In genomic region chr5:89897495-89897894, GRCm38 (mm10) we compare ENCODE assay signal across 8 mouse cellular contexts. TPM values are rescaled to one million over a fixed set of nuclear protein-coding genes. Genes with fewer than 3 reads are reported as not detected.
DNase-seq lines count a peak whose midpoint lies in the region; ATAC-seq lines count a peak whose summit lies in the region.
"Had no signal": no experiment of that assay in that cellular context is flagged by ENCODE, and none has a peak within 500 bp of the region (broad histone marks: within the 10 kb centered on the region; RNA-seq: fewer than 3 reads in every experiment).

No protein-coding gene starts in this region.

- H3K27ac ChIP-seq in midbrain, embryonic 14.5 days (replicated peaks; ENCODE audit: low read depth, low read length) = no peak overlapping the region
- H3K27ac ChIP-seq in midbrain, embryonic 15.5 days = no peak overlapping the region

- no peaks in the 10 kb centered on the region for H3K36me3 ChIP-seq in midbrain, embryonic 14.5 days (ENCODE audit: control insufficient read depth, insufficient read depth, low read length)
- no peaks in the 10 kb centered on the region for H3K36me3 ChIP-seq in midbrain, embryonic 15.5 days (replicated peaks)

- 68% methylated on average over 9 of the region's 9 CpGs for WGBS in midbrain, embryonic 14.5 days
- 57% methylated on average over 9 of the region's 9 CpGs for WGBS in midbrain, embryonic 15.5 days

- ATAC-seq in midbrain, embryonic 14.5 days (ENCODE audit: low FRiP score, low TSS enrichment) = no peak
- no peak for ATAC-seq in midbrain, embryonic 15.5 days (replicated peaks)
- ATAC-seq in common myeloid progenitor, adult 5-6 weeks (replicated peaks; ENCODE audit: low read depth, poor library complexity, severe bottlenecking) = peak; percentile 95

- no peak overlapping the region for H3K9ac ChIP-seq in midbrain, embryonic 14.5 days (replicated peaks; ENCODE audit: low read length)
- H3K9ac ChIP-seq in midbrain, embryonic 15.5 days = no peak overlapping the region

- H3K9me3 ChIP-seq in midbrain, embryonic 14.5 days (ENCODE audit: control insufficient read depth, low read length) = no peaks in the 10 kb centered on the region
- no peaks in the 10 kb centered on the region for H3K9me3 ChIP-seq in midbrain, embryonic 15.5 days
- H3K9me3 ChIP-seq: megakaryocyte, embryonic 14.5 days had no signal

- H3K4me1 ChIP-seq in midbrain, embryonic 14.5 days (ENCODE audit: control insufficient read depth, insufficient read depth, low read length) = no peaks in the 10 kb centered on the region
- H3K4me1 ChIP-seq in midbrain, embryonic 15.5 days = no peaks in the 10 kb centered on the region

- no peak overlapping the region for H3K4me2 ChIP-seq in midbrain, embryonic 14.5 days (ENCODE audit: low read length)
- no peak overlapping the region for H3K4me2 ChIP-seq in midbrain, embryonic 15.5 days

- peak; percentile 73 for DNase-seq in midbrain, embryonic 14.5 days
- peak; percentile 49 for DNase-seq in brain, adult 2 months (ENCODE audit: low read depth, low spot score)
- DNase-seq in heart, postnatal 25 days (ENCODE audit: low spot score) = peak; percentile 25
- peak; percentile 58 for DNase-seq in lung, postnatal 36 days
- no peak for DNase-seq in yolk sac, embryonic 10.5 days (ENCODE audit: low spot score)

- no peaks in the 10 kb centered on the region for H3K27me3 ChIP-seq in midbrain, embryonic 14.5 days (ENCODE audit: control insufficient read depth, insufficient read depth, low read length)
- H3K27me3 ChIP-seq in midbrain, embryonic 15.5 days (replicated peaks) = no peaks in the 10 kb centered on the region

- H3K4me3 ChIP-seq in midbrain, embryonic 14.5 days (replicated peaks; ENCODE audit: low read depth, low read length) = no peak overlapping the region
- H3K4me3 ChIP-seq in midbrain, embryonic 15.5 days = no peak overlapping the region
- H3K4me3 ChIP-seq: megakaryocyte, embryonic 14.5 days had no signal

- intact Hi-C loops in heart, postnatal 25 days (cut with DNase I) = no loop called here

RNA-seq across cellular contexts. Expression of gene Adamts3, which starts 14.4 kb away (rescaled TPM):
- 3.4 and 3.9 TPM in 2 replicates for polyA plus RNA-seq in midbrain, embryonic 14.5 days (2014; fragmentation: Nextera tagmentation; extraction: Ambion mirVana)
- polyA plus RNA-seq in midbrain, embryonic 15.5 days (2015; fragmentation: Nextera tagmentation; extraction: Ambion mirVana) = 3.3 and 3.7 TPM in 2 replicates
- 13.4 and 15.6 TPM in 2 replicates for total RNA-seq in common myeloid progenitor, adult 5-6 weeks (2017)
- total RNA-seq in heart, postnatal 25 days (2021) = 1 to 10 TPM; 6.9 to 8.1 TPM
